Mouse (Mus musculus) heart, embryonic 10.5 days (tissue): Measurements from ENCODE around the gene Mier1. TPM values are rescaled to one million over a fixed set of nuclear protein-coding genes. Genes with fewer than 3 reads are reported as not detected.
"Not testable (repeated sequence)": the region's sequence is repeated elsewhere in the genome, so short reads cannot be mapped to it uniquely, and the experiment has no call there.

Experiments used
- DNase-seq: peaks from one replicate; pipeline ENCODE4 v3.0.0-alpha.2; 2017; ENCODE audit warnings: low spot score
- H3K27ac ChIP-seq: fragments of 300-500 bp; sonication (generic); 2 replicates; pipeline ENCODE4 v1.5.1; 2016; ENCODE audit warnings: mild to moderate bottlenecking
- H3K27me3 ChIP-seq: fragments of 300-500 bp; sonication (generic); 2 replicates; pipeline ENCODE4 v1.6.1; 2016; ENCODE audit warnings: mild to moderate bottlenecking; ENCODE audit not compliant: poor library complexity, insufficient read depth, severe bottlenecking
- H3K36me3 ChIP-seq: fragments of 300-500 bp; sonication (generic); 2 replicates; pipeline ENCODE4 v1.6.1; 2016; ENCODE audit warnings: mild to moderate bottlenecking, moderate library complexity
- H3K4me1 ChIP-seq: fragments of 300-500 bp; sonication (generic); 2 replicates; pipeline ENCODE4 v1.6.1; 2016; ENCODE audit warnings: mild to moderate bottlenecking
- H3K4me3 ChIP-seq: fragments of 300-500 bp; sonication (generic); 2 replicates; pipeline ENCODE4 v1.5.1; 2016; ENCODE audit warnings: mild to moderate bottlenecking, moderate library complexity
- H3K9me3 ChIP-seq: fragments of 300-500 bp; sonication (generic); 2 replicates; pipeline ENCODE4 v1.6.1; 2016; ENCODE audit warnings: mild to moderate bottlenecking, moderate library complexity
- WGBS: fragments of 180-500 bp; shearing (Covaris S2); methylation state at CpG from one replicate; pipeline ENCODE4 v1.1.7; 2016; 5-methylcytosine and 5-hydroxymethylcytosine counted together
- polyA plus RNA-seq: library from polyadenylated mRNA; unstranded; fragments of >200 nt; fragmentation: Nextera tagmentation; extraction: Ambion mirVana; gene quantifications from 2 replicates; pipeline ENCODE4 v1.2.1, GENCODE M21; 2016

Mier1 gene
- polyA plus RNA-seq, 1 experiment from 2014 or later = 31.6 TPM

GRCm38 (mm10) chr4:103120028-103120384, 5.8 kb downstream of the Mier1 start:
- 12% methylated on average over 4 of the region's 4 CpGs for WGBS
- H3K9me3 ChIP-seq = no peaks in the 10 kb centered on the region
- DNase-seq = no peak
- no peaks in the 10 kb centered on the region for H3K27me3 ChIP-seq
- peak overlapping the region; percentile 89 for H3K4me3 ChIP-seq
- H3K4me1 ChIP-seq = peaks cover 24% of the 10 kb centered on the region
- peak overlapping the region; percentile 98 for H3K27ac ChIP-seq
- peaks cover 5% of the 10 kb centered on the region; the same call in 1 of the 2 replicates for H3K36me3 ChIP-seq

GRCm38 (mm10) chr4:103120395-103120794, 6.2 kb downstream of the Mier1 start:
- peak overlapping the region; percentile 98; the same call in 1 of the 2 replicates for H3K27ac ChIP-seq
- no peaks in the 10 kb centered on the region for H3K9me3 ChIP-seq
- no peak for DNase-seq
- H3K36me3 ChIP-seq = peaks cover 5% of the 10 kb centered on the region; the same call in 1 of the 2 replicates
- WGBS = 42% methylated on average over 3 of the region's 3 CpGs
- peaks cover 20% of the 10 kb centered on the region for H3K4me1 ChIP-seq
- peak overlapping the region; percentile 89 for H3K4me3 ChIP-seq
- no peaks in the 10 kb centered on the region for H3K27me3 ChIP-seq

- H3K4me3 ChIP-seq = peak overlapping the region; percentile 89
- peaks cover 19% of the 10 kb centered on the region for H3K4me1 ChIP-seq
- H3K27ac ChIP-seq = peak overlapping the region; percentile 23; the same call in 1 of the 2 replicates
- 74% methylated on average over 9 of the region's 9 CpGs for WGBS
- H3K27me3 ChIP-seq = no peaks in the 10 kb centered on the region
- no peak for DNase-seq
- H3K9me3 ChIP-seq = no peaks in the 10 kb centered on the region
- peaks cover 5% of the 10 kb centered on the region; the same call in 1 of the 2 replicates for H3K36me3 ChIP-seq
Observed at GRCm38 (mm10) chr4:103120874-103121389, 6.7 kb downstream of the Mier1 start.

- Histone ChIP-seq H3K27ac (no peak overlapping the region), H3K27me3 (no peaks in the 10 kb centered on the region), H3K4me3 (no peak overlapping the region), H3K9me3 (no peaks in the 10 kb centered on the region), H3K4me1 (peaks cover 21% of the 10 kb centered on the region), H3K36me3 (no peaks in the 10 kb centered on the region)
- DNase-seq = no peak
- 23% methylated on average over 2 of the region's 2 CpGs for WGBS
Observed at GRCm38 (mm10) chr4:103123086-103123485, 8.9 kb downstream of the Mier1 start.

GRCm38 (mm10) chr4:103123606-103124005, 9.4 kb downstream of the Mier1 start:
- Histone ChIP-seq H3K27me3 (no peaks in the 10 kb centered on the region), H3K36me3 (no peaks in the 10 kb centered on the region), H3K4me1 (peaks cover 21% of the 10 kb centered on the region), H3K27ac (no peak overlapping the region), H3K9me3 (no peaks in the 10 kb centered on the region), H3K4me3 (no peak overlapping the region)
- no peak for DNase-seq

GRCm38 (mm10) chr4:103126533-103126932, 12.3 kb downstream of the Mier1 start:
- no peaks in the 10 kb centered on the region for H3K27me3 ChIP-seq
- 82% methylated on average over 4 of the region's 4 CpGs for WGBS
- peaks cover 8% of the 10 kb centered on the region; the same call in 1 of the 2 replicates for H3K36me3 ChIP-seq
- no peak for DNase-seq
- no peaks in the 10 kb centered on the region for H3K9me3 ChIP-seq
- no peak overlapping the region for H3K4me3 ChIP-seq
- H3K27ac ChIP-seq = no peak overlapping the region
- H3K4me1 ChIP-seq = peaks cover 10% of the 10 kb centered on the region; the same call in 1 of the 2 replicates

- WGBS = 55% methylated on average over 1 of the region's 1 CpGs
- Histone ChIP-seq H3K27me3 (no peaks in the 10 kb centered on the region), H3K27ac (no peak overlapping the region), H3K9me3 (no peaks in the 10 kb centered on the region), H3K36me3 (peaks cover 52% of the 10 kb centered on the region), H3K4me1 (no peaks in the 10 kb centered on the region), H3K4me3 (no peak overlapping the region)
- no peak for DNase-seq
Observed at GRCm38 (mm10) chr4:103136946-103137345, 22.8 kb downstream of the Mier1 start.

- Histone ChIP-seq H3K36me3 (peaks cover 73% of the 10 kb centered on the region), H3K4me3 (no peak overlapping the region), H3K27me3 (no peaks in the 10 kb centered on the region), H3K4me1 (no peaks in the 10 kb centered on the region), H3K9me3 (no peaks in the 10 kb centered on the region), H3K27ac (no peak overlapping the region)
- DNase-seq = peak; percentile 80
- 55% methylated on average over 5 of the region's 5 CpGs for WGBS
Observed at GRCm38 (mm10) chr4:103146339-103146738, 32.1 kb downstream of the Mier1 start.

GRCm38 (mm10) chr4:103151946-103152345, 37.8 kb downstream of the Mier1 start:
- no peak for DNase-seq
- WGBS = 90% methylated on average over 5 of the region's 5 CpGs
- H3K36me3 ChIP-seq = peaks cover 90% of the 10 kb centered on the region

GRCm38 (mm10) chr4:103158781-103159180, 44.6 kb downstream of the Mier1 start:
- H3K4me3 ChIP-seq = no peak overlapping the region
- WGBS = 91% methylated on average over 4 of the region's 4 CpGs
- no peak for DNase-seq
- H3K27ac ChIP-seq = no peak overlapping the region
- peaks cover 79% of the 10 kb centered on the region for H3K36me3 ChIP-seq
- H3K27me3 ChIP-seq = no peaks in the 10 kb centered on the region
- no peaks in the 10 kb centered on the region for H3K4me1 ChIP-seq
- no peaks in the 10 kb centered on the region for H3K9me3 ChIP-seq

More at GRCm38 (mm10) chr4:103151946-103152345, 37.8 kb downstream of the Mier1 start:
- Histone ChIP-seq H3K9me3 (no peaks in the 10 kb centered on the region), H3K27ac (no peak overlapping the region), H3K4me3 (no peak overlapping the region), H3K4me1 (no peaks in the 10 kb centered on the region), H3K27me3 (no peaks in the 10 kb centered on the region)

- H3K36me3 ChIP-seq = peaks cover 44% of the 10 kb centered on the region
- not testable (repeated sequence) for H3K27me3 ChIP-seq, H3K4me1 ChIP-seq, DNase-seq, H3K9me3 ChIP-seq, H3K4me3 ChIP-seq, H3K27ac ChIP-seq
- 89% methylated on average over 1 of the region's 1 CpGs for WGBS
Observed at GRCm38 (mm10) chr4:103166198-103166597, 52.0 kb downstream of the Mier1 start.

- 91% methylated on average over 3 of the region's 3 CpGs for WGBS
Observed at GRCm38 (mm10) chr4:103171256-103171655, 57.1 kb downstream of the Mier1 start.

GRCm38 (mm10) chr4:103173507-103173906, 59.3 kb downstream of the Mier1 start:
- 84% methylated on average over 6 of the region's 6 CpGs for WGBS
- Histone ChIP-seq H3K27me3 (no peaks in the 10 kb centered on the region), H3K4me1 (peaks cover 5% of the 10 kb centered on the region), H3K27ac (no peak overlapping the region), H3K36me3 (peaks cover 40% of the 10 kb centered on the region), H3K4me3 (no peak overlapping the region), H3K9me3 (no peaks in the 10 kb centered on the region)
- no peak for DNase-seq

More at GRCm38 (mm10) chr4:103171256-103171655, 57.1 kb downstream of the Mier1 start:
- Histone ChIP-seq H3K9me3 (no peaks in the 10 kb centered on the region), H3K27me3 (no peaks in the 10 kb centered on the region), H3K4me1 (no peaks in the 10 kb centered on the region), H3K36me3 (peaks cover 28% of the 10 kb centered on the region), H3K27ac (no peak overlapping the region), H3K4me3 (no peak overlapping the region)
- no peak for DNase-seq

GRCm38 (mm10) chr4:103174001-103174400, 59.8 kb downstream of the Mier1 start:
- Histone ChIP-seq H3K9me3 (no peaks in the 10 kb centered on the region), H3K4me1 (peaks cover 10% of the 10 kb centered on the region), H3K27me3 (no peaks in the 10 kb centered on the region), H3K36me3 (peaks cover 37% of the 10 kb centered on the region), H3K27ac (no peak overlapping the region), H3K4me3 (no peak overlapping the region)
- WGBS = 92% methylated on average over 7 of the region's 7 CpGs
- no peak for DNase-seq
